8 mouse cellular contexts compared by ENCODE assay signal in genomic region chr17:49428751-49429415, GRCm38 (mm10). TPM values are rescaled to one million over a fixed set of nuclear protein-coding genes. Genes with fewer than 3 reads are reported as not detected.
A peak's percentile ranks its signal among the peaks of the same experiment; 100 is the strongest.
DNase-seq lines count a peak whose midpoint lies in the region; ATAC-seq and TF ChIP-seq lines count a peak whose summit lies in the region.

No protein-coding gene starts in this region.

- ATAC-seq in granulocyte monocyte progenitor cell, adult 5-6 weeks (replicated peaks; ENCODE audit: poor library complexity, severe bottlenecking) = peak; percentile 64
- peak; percentile 20; the same call in 1 of the 2 replicates for ATAC-seq in kidney, embryonic 14.5 days (ENCODE audit: low FRiP score, low TSS enrichment)

- H3K27ac ChIP-seq in left cerebral cortex, adult 2 months = peak overlapping the region; percentile 82
- H3K27ac ChIP-seq in kidney, embryonic 14.5 days (ENCODE audit: low read depth, low read length) = no peak overlapping the region; the same call in 1 of the 2 replicates

- peaks cover 11% of the 10 kb centered on the region for H3K4me1 ChIP-seq in kidney, embryonic 14.5 days (ENCODE audit: control insufficient read depth, insufficient read depth, low read length)

- H3K27me3 ChIP-seq in kidney, embryonic 14.5 days (ENCODE audit: control insufficient read depth, insufficient read depth, low read length) = no peaks in the 10 kb centered on the region

- WGBS in kidney, embryonic 14.5 days = 26% methylated on average over 13 of the region's 13 CpGs

- H3K9ac ChIP-seq in kidney, embryonic 14.5 days (ENCODE audit: low read depth, low read length) = peak overlapping the region; percentile 82

- H3K9me3 ChIP-seq in kidney, embryonic 14.5 days (ENCODE audit: control insufficient read depth, low read length) = no peaks in the 10 kb centered on the region

- intact Hi-C loops in left cerebral cortex, adult 2 months (cut with DNase I) = no loop called here

- no peak for DNase-seq in left cerebral cortex, adult 2 months (ENCODE audit: extremely low spot score in 1 of 2, low spot score in 2 of 2)
- DNase-seq in left cerebral cortex, adult 11 months (ENCODE audit: low spot score) = no peak
- peak; percentile 52 for DNase-seq in cerebellum, adult 8-10 months
- DNase-seq in lung, postnatal 36 days = peak; percentile 87
- DNase-seq in thymus, postnatal 25 days = peak; percentile 33
- no peak for DNase-seq in testis, postnatal 10 days (ENCODE audit: low spot score)

- TF ChIP-seq CTCF in left cerebral cortex, adult 2 months (IDR thresholded peaks at IDR 0.05) = no peak

- H3K4me2 ChIP-seq in kidney, embryonic 14.5 days (replicated peaks; ENCODE audit: low read depth, low read length) = peak overlapping the region; percentile 85

- peak overlapping the region; percentile 87 for H3K4me3 ChIP-seq in left cerebral cortex, adult 2 months
- H3K4me3 ChIP-seq in kidney, embryonic 14.5 days (ENCODE audit: low read length) = peak overlapping the region; percentile 69

- peaks cover 3% of the 10 kb centered on the region; the same call in 1 of the 2 replicates for H3K36me3 ChIP-seq in kidney, embryonic 14.5 days (ENCODE audit: control insufficient read depth, insufficient read depth, low read length)

RNA-seq across cellular contexts. Expression of gene Mocs1, which starts 0.7 kb away (rescaled TPM):
- total RNA-seq in left cerebral cortex, adult 2 months (2021) = 10 to 100 TPM; 13.9 to 15.6 TPM
- 41.5 and 45.1 TPM in 2 replicates for total RNA-seq in granulocyte monocyte progenitor cell, adult 5-6 weeks (2014; fragmentation: Nextera tagmentation)
- total RNA-seq in granulocyte monocyte progenitor cell, adult 5-6 weeks (2017) = 14.2 and 15.7 TPM in 2 replicates
- 8.9 and 9.3 TPM in 2 replicates for polyA plus RNA-seq in kidney, embryonic 14.5 days (2014; fragmentation: Nextera tagmentation; extraction: Ambion mirVana)

Comparison
In these comparisons a context has a peak if more than half of its experiments do, and no peak if none do; other contexts are left out.
1. DNase-seq: peak in cerebellum, adult 8-10 months (single experiment), lung, postnatal 36 days (single experiment) and thymus, postnatal 25 days (single experiment); none in left cerebral cortex, adult 2 months (0 of 2), left cerebral cortex, adult 11 months (single experiment) and testis, postnatal 10 days (single experiment).